Mouse (Mus musculus): ENCODE results near the gene Vmn2r120. TPM values are rescaled to one million over a fixed set of nuclear protein-coding genes. Genes with fewer than 3 reads are reported as not detected.
"Not testable (repeated sequence)": the region's sequence is repeated elsewhere in the genome, so short reads cannot be mapped to it uniquely, and the experiment has no call there.

Vmn2r120 gene
- total RNA-seq (2021): not detected
- long read RNA-seq, experiment 1: 0 reads
- long read RNA-seq, experiment 2: 0 reads

- intact Hi-C loops (cut with DNase I; ENCODE audit: low total_unique reads): no loop called here
- DNase-seq: no peak
Measured at GRCm38 (mm10) chr17:57545405-57545804, at the start of gene Vmn2r120. Gene Vmn2r120, minus strand, starts transcription at chr17:57545505.

GRCm38 (mm10) chr17:57587273-57587672 is 42.0 kb upstream of the Vmn2r120 start:
- intact Hi-C loops (cut with DNase I; ENCODE audit: low total_unique reads); DNase-seq: not testable (repeated sequence)

GRCm38 (mm10) chr17:57574075-57574705 is 28.9 kb upstream of the Vmn2r120 start:
- intact Hi-C loops (cut with DNase I; ENCODE audit: low total_unique reads): no loop called here

More at GRCm38 (mm10) chr17:57574075-57574705, 28.9 kb upstream of the Vmn2r120 start:
- DNase-seq: no peak

Other genes with a start within 250 kb of the Vmn2r120 start
- gene Adgre1, start 186.8 kb downstream of the Vmn2r120 start, total RNA-seq (2021): 1 to 10 TPM; 2.6 to 3.5 TPM
- not detected for gene Gm21834, start 196.7 kb upstream of the Vmn2r120 start, total RNA-seq (2021)
- not detected for gene Cntnap5c, start 224.1 kb upstream of the Vmn2r120 start, total RNA-seq (2021)